Mouse (Mus musculus) CD4-positive naive resting alpha-beta T cell, adult 57 days (primary cell): ENCODE results near the gene Gm15091. TPM values are rescaled to one million over a fixed set of nuclear protein-coding genes. Genes with fewer than 3 reads are reported as not detected.

ENCODE experiments used
- total RNA-seq: library from RNA; stranded (reverse); gene quantifications from one replicate; pipeline ENCODE4 v1.2.4, GENCODE M21; 2023

Gm15091 gene
- total RNA-seq: not detected

DNA sequence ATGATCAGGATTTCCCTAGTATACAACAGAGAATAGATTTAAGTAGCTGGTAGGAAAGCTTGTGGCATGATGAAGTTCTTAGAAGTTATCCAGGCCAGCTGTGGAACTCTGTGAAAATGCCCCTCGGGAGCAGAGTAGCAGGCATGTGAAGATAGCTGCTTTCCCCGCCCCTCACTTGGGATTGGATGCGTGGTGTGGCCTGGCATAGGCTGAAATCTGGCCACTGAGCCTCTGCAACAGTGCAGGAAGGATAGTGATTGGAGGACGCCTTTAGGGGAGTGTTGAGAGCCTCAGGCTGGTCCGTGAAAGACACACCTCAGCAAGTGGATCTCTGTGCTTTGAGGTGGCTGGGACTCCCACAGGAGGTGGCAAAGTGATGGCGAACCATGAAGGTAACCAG lies at the start of gene Gm15091:
Gene Gm15091, plus strand, starts transcription at position 301 of the 400 bp plus-strand sequence.

Other genes with a start within 250 kb of the Gm15091 start
- gene Gm15097, start 157.2 kb upstream of the Gm15091 start, total RNA-seq: not detected